Mouse (Mus musculus): ENCODE data around the gene Nup133. TPM values are rescaled to one million over a fixed set of nuclear protein-coding genes. Genes with fewer than 3 reads are reported as not detected.

Nup133 gene
- polyA plus RNA-seq (2015; fragmentation: Nextera tagmentation; extraction: Ambion mirVana) = 37.7 and 39.5 TPM in 2 replicates

DNA sequence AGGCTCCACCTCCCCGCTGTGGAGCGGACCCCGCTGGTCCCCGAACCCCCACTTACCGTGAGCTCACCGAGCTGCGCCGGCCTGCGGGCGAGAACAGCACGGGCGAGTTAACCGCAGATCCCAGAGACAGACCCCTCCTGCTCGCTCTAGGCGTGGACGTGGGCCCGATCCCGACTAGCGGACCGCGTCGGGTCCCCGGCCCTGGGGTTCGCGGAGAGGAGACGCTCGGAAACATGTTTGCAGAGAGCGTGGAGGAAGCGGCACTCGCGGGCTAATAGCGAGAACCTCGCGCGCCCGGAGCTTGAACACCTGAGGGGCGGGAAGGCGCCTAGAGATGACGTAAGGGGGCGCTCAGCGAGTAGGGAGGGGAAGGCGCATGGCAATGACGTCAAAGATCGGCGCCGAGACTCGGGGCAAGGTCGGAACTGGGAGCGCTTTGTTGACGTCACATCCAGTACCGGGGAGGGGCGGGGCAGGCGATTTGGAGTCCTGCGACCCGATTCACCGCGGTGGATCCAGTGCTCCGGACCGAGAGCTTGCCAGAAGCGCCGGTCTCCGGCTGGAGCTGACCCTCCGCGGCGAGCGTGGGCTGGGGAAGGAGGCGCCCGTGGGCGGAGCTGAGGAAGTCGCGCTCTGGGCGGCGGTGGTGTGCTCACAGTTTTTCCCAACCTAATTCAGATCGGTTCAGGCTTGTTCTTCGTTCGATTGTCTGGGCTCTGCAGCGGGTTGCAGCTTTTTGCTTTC is at the start of gene Nup133:
Gene Nup133, minus strand, starts transcription at position 324 of the 744 bp plus-strand sequence.
- Histone ChIP-seq H3K36me3 (ENCODE audit: control insufficient read depth, insufficient read depth, low read length) (peaks cover 15% of the 10 kb centered on the region), H3K27ac (ENCODE audit: low read length) (peak within 1 kb of the TSS; percentile 91), H3K4me2 (ENCODE audit: low read depth, low read length) (peak within 1 kb of the TSS; percentile 99), H3K9ac (ENCODE audit: low read length) (peak within 1 kb of the TSS; percentile 96), H3K4me1 (replicated peaks; ENCODE audit: control insufficient read depth, insufficient read depth, low read length) (peaks cover 9% of the 10 kb centered on the region), H3K4me3 (ENCODE audit: low read length) (peak within 1 kb of the TSS; percentile 100), H3K9me3 (ENCODE audit: control insufficient read depth, low read length) (no peaks in the 10 kb centered on the region), H3K27me3 (ENCODE audit: control insufficient read depth, insufficient read depth, low read depth, low read length) (no peaks in the 10 kb centered on the region)
- ATAC-seq (ENCODE audit: low read depth) = peak; percentile 91
- WGBS = under 1% methylated on average over 77 of the region's 77 CpGs

- Histone ChIP-seq H3K4me2 (ENCODE audit: low read depth, low read length) (no peak overlapping the region), H3K9me3 (ENCODE audit: control insufficient read depth, low read length) (no peaks in the 10 kb centered on the region), H3K27ac (ENCODE audit: low read length) (peak overlapping the region; percentile 73), H3K27me3 (ENCODE audit: control insufficient read depth, insufficient read depth, low read depth, low read length) (no peaks in the 10 kb centered on the region), H3K4me1 (replicated peaks; ENCODE audit: control insufficient read depth, insufficient read depth, low read length) (no peaks in the 10 kb centered on the region), H3K36me3 (ENCODE audit: control insufficient read depth, insufficient read depth, low read length) (peaks cover 4% of the 10 kb centered on the region), H3K4me3 (ENCODE audit: low read length) (no peak overlapping the region), H3K9ac (ENCODE audit: low read length) (no peak overlapping the region)
- 69% methylated on average over 3 of the region's 3 CpGs for WGBS
- peak; percentile 75 for ATAC-seq (ENCODE audit: low read depth)
Observed at GRCm38 (mm10) chr8:123993997-123994396, 44.9 kb upstream of the Nup133 start.

- ATAC-seq (ENCODE audit: low read depth) = peak; percentile 53
- H3K9ac ChIP-seq (ENCODE audit: low read length) = no peak overlapping the region
- peaks cover 4% of the 10 kb centered on the region for H3K36me3 ChIP-seq (ENCODE audit: control insufficient read depth, insufficient read depth, low read length)
- WGBS = 59% methylated on average over 5 of the region's 5 CpGs
- no peak overlapping the region for H3K4me2 ChIP-seq (ENCODE audit: low read depth, low read length)
- H3K9me3 ChIP-seq (ENCODE audit: control insufficient read depth, low read length) = no peaks in the 10 kb centered on the region
- no peak overlapping the region for H3K4me3 ChIP-seq (ENCODE audit: low read length)
- no peaks in the 10 kb centered on the region for H3K4me1 ChIP-seq (replicated peaks; ENCODE audit: control insufficient read depth, insufficient read depth, low read length)
- H3K27me3 ChIP-seq (ENCODE audit: control insufficient read depth, insufficient read depth, low read depth, low read length) = no peaks in the 10 kb centered on the region
- H3K27ac ChIP-seq (ENCODE audit: low read length) = peak overlapping the region; percentile 73
Observed at GRCm38 (mm10) chr8:123993597-123993996, 44.5 kb upstream of the Nup133 start.

- 79% methylated on average over 8 of the region's 8 CpGs for WGBS
- no peak for ATAC-seq (ENCODE audit: low read depth)
- H3K9me3 ChIP-seq (ENCODE audit: control insufficient read depth, low read length) = no peaks in the 10 kb centered on the region
- no peaks in the 10 kb centered on the region for H3K4me1 ChIP-seq (replicated peaks; ENCODE audit: control insufficient read depth, insufficient read depth, low read length)
- no peak overlapping the region for H3K27ac ChIP-seq (ENCODE audit: low read length)
- no peak overlapping the region for H3K4me3 ChIP-seq (ENCODE audit: low read length)
- no peaks in the 10 kb centered on the region for H3K27me3 ChIP-seq (ENCODE audit: control insufficient read depth, insufficient read depth, low read depth, low read length)
- H3K4me2 ChIP-seq (ENCODE audit: low read depth, low read length) = no peak overlapping the region
- H3K9ac ChIP-seq (ENCODE audit: low read length) = no peak overlapping the region
- H3K36me3 ChIP-seq (ENCODE audit: control insufficient read depth, insufficient read depth, low read length) = peaks cover 4% of the 10 kb centered on the region
Observed at GRCm38 (mm10) chr8:123992587-123992986, 43.5 kb upstream of the Nup133 start.

GRCm38 (mm10) chr8:123990277-123991049 is 41.4 kb upstream of the Nup133 start:
- no peak overlapping the region for H3K4me2 ChIP-seq (ENCODE audit: low read depth, low read length)

GRCm38 (mm10) chr8:123989128-123989527 is 40.1 kb upstream of the Nup133 start:
- H3K36me3 ChIP-seq (ENCODE audit: control insufficient read depth, insufficient read depth, low read length) = no peaks in the 10 kb centered on the region

More at GRCm38 (mm10) chr8:123990277-123991049, 41.4 kb upstream of the Nup133 start:
- no peaks in the 10 kb centered on the region for H3K36me3 ChIP-seq (ENCODE audit: control insufficient read depth, insufficient read depth, low read length)
- H3K27ac ChIP-seq (ENCODE audit: low read length) = no peak overlapping the region
- no peak overlapping the region for H3K9ac ChIP-seq (ENCODE audit: low read length)
- ATAC-seq (ENCODE audit: low read depth) = no peak
- no peaks in the 10 kb centered on the region for H3K9me3 ChIP-seq (ENCODE audit: control insufficient read depth, low read length)
- H3K27me3 ChIP-seq (ENCODE audit: control insufficient read depth, insufficient read depth, low read depth, low read length) = no peaks in the 10 kb centered on the region
- H3K4me3 ChIP-seq (ENCODE audit: low read length) = no peak overlapping the region
- WGBS = 74% methylated on average over 13 of the region's 13 CpGs
- H3K4me1 ChIP-seq (replicated peaks; ENCODE audit: control insufficient read depth, insufficient read depth, low read length) = no peaks in the 10 kb centered on the region

DNA sequence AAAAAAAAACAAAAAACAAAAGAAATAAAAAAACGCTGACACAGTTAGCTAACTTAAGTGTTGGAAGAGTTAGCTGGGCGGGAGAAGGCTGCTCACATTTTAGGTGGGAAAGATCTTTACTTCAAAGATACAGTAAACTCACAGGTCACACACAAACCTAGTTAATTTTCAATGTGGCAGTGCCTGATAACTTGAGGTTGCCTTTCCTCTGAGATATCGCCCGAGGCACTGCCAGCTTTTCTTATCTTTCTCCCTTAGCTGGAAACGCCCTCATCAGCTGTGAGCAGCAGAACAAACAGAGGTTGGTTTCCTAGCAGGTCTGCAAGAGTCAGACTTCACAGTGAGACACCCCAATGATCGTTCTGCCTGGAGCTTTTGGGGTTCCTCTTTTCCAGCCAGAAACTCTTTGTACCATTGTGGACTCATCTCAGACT is 39.6 kb upstream of the Nup133 start:
- no peaks in the 10 kb centered on the region for H3K27me3 ChIP-seq (ENCODE audit: control insufficient read depth, insufficient read depth, low read depth, low read length)
- H3K9ac ChIP-seq (ENCODE audit: low read length) = no peak overlapping the region
- H3K27ac ChIP-seq (ENCODE audit: low read length) = peak overlapping the region; percentile 28; the same call in 1 of the 2 replicates
- WGBS = 28% methylated on average over 6 of the region's 6 CpGs
- H3K4me1 ChIP-seq (replicated peaks; ENCODE audit: control insufficient read depth, insufficient read depth, low read length) = no peaks in the 10 kb centered on the region
- no peaks in the 10 kb centered on the region for H3K36me3 ChIP-seq (ENCODE audit: control insufficient read depth, insufficient read depth, low read length)
- no peaks in the 10 kb centered on the region for H3K9me3 ChIP-seq (ENCODE audit: control insufficient read depth, low read length)
- H3K4me3 ChIP-seq (ENCODE audit: low read length) = no peak overlapping the region
- H3K4me2 ChIP-seq (ENCODE audit: low read depth, low read length) = no peak overlapping the region
- no peak for ATAC-seq (ENCODE audit: low read depth)

More at GRCm38 (mm10) chr8:123989128-123989527, 40.1 kb upstream of the Nup133 start:
- 53% methylated on average over 7 of the region's 7 CpGs for WGBS
- ATAC-seq (ENCODE audit: low read depth) = no peak
- Histone ChIP-seq H3K9ac (ENCODE audit: low read length) (no peak overlapping the region), H3K9me3 (ENCODE audit: control insufficient read depth, low read length) (no peaks in the 10 kb centered on the region), H3K4me3 (ENCODE audit: low read length) (no peak overlapping the region), H3K4me1 (replicated peaks; ENCODE audit: control insufficient read depth, insufficient read depth, low read length) (no peaks in the 10 kb centered on the region), H3K4me2 (ENCODE audit: low read depth, low read length) (no peak overlapping the region), H3K27ac (ENCODE audit: low read length) (peak overlapping the region; percentile 28; the same call in 1 of the 2 replicates), H3K27me3 (ENCODE audit: control insufficient read depth, insufficient read depth, low read depth, low read length) (no peaks in the 10 kb centered on the region)

- ATAC-seq (ENCODE audit: low read depth) = peak; percentile 97
- 0% methylated on average over 45 of the region's 56 CpGs for WGBS
- H3K27ac ChIP-seq (ENCODE audit: low read length) = peak within 1 kb of the TSS; percentile 95
Observed at GRCm38 (mm10) chr8:123982826-123983400, 33.8 kb upstream of the Nup133 start, which contains the start of gene Abcb10. Abcb10 (minus strand) TSS chr8:123983122.

More at GRCm38 (mm10) chr8:123982826-123983400, 33.8 kb upstream of the Nup133 start, which contains the start of gene Abcb10:
- Histone ChIP-seq H3K9ac (ENCODE audit: low read length) (peak within 1 kb of the TSS; percentile 89), H3K27me3 (ENCODE audit: control insufficient read depth, insufficient read depth, low read depth, low read length) (no peaks in the 10 kb centered on the region), H3K4me3 (ENCODE audit: low read length) (peak within 1 kb of the TSS; percentile 87), H3K4me2 (ENCODE audit: low read depth, low read length) (peak within 1 kb of the TSS; percentile 94), H3K4me1 (replicated peaks; ENCODE audit: control insufficient read depth, insufficient read depth, low read length) (peaks cover 22% of the 10 kb centered on the region), H3K36me3 (ENCODE audit: control insufficient read depth, insufficient read depth, low read length) (no peaks in the 10 kb centered on the region), H3K9me3 (ENCODE audit: control insufficient read depth, low read length) (no peaks in the 10 kb centered on the region)
